Mouse (Mus musculus): ENCODE results near the gene Arhgap42.

DNA sequence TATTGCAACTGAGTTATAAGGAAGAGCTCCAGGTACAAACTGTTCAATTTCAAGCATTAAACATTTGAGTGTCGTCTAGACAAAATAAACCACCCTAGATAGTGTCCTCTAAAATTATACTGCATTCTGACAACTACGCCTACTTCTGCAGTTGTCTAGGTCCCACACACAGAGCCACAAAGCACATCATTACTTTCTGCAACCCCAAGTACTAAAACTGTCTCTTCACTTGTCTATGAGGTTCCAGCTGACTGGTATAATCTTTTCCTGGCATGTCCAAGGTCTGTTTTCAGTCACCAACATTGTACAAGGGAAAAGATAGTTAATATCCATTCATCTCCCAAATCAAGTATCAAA, 136.8 kb downstream of the Arhgap42 start:
- TF ChIP-seq CEBPB (IDR thresholded peaks at IDR 0.05; ENCODE audit: insufficient read depth, poor library complexity, severe bottlenecking) (no peak), POLR2A (IDR thresholded peaks at IDR 0.05; ENCODE audit: insufficient read length, low read depth) (no peak), MYOD1 (IDR thresholded peaks at IDR 0.05; ENCODE audit: control insufficient read depth in 1 of 3, insufficient read length in 2 of 3, low read depth in 2 of 3) (no peak)

Data from myocyte (in vitro differentiated cells).